Mouse (Mus musculus) MEL (cell line): ENCODE data around the gene Antxr1. TPM values are rescaled to one million over a fixed set of nuclear protein-coding genes. Genes with fewer than 3 reads are reported as not detected.

ENCODE experiments used
- DNase-seq: peaks from one replicate; pipeline ENCODE4 v3.0.0; 2011; ENCODE audit warnings: low read depth, low spot score
- H3K27ac ChIP-seq: 2 replicates; pipeline ENCODE4 v1.5.1; 2012; ENCODE audit warnings: low read depth, mild to moderate bottlenecking, control low read depth, low read length, moderate library complexity; ENCODE audit not compliant: control insufficient read depth
- H3K27me3 ChIP-seq, 2 experiments: fragments of 150-350 bp in 1 of 2; sonication (generic) in 1 of 2; 2 replicates each; pipeline ENCODE4 v1.6.1; 2012; ENCODE audit warnings: low read length in 2 of 2, mild to moderate bottlenecking in 2 of 2, improper control_type of control experiment in 1 of 2, moderate library complexity in 1 of 2; ENCODE audit not compliant: insufficient read depth in 2 of 2, control insufficient read depth in 1 of 2
- H3K36me3 ChIP-seq, 2 experiments: 2 replicates each; pipeline ENCODE4 v1.6.1; 2012 to 2014; ENCODE audit warnings: low read length in 2 of 2, improper control_type of control experiment in 1 of 2, inconsistent platforms in 1 of 2, mild to moderate bottlenecking in 1 of 2; ENCODE audit not compliant: insufficient read depth in 2 of 2, control insufficient read depth in 1 of 2
- H3K4me1 ChIP-seq, 2 experiments: fragments of 150-350 bp in 1 of 2; sonication (generic) in 1 of 2; 2 replicates each; pipeline ENCODE4 v1.6.1; 2012; ENCODE audit warnings: low read length in 2 of 2, improper control_type of control experiment in 1 of 2, mild to moderate bottlenecking in 1 of 2; ENCODE audit not compliant: insufficient read depth in 2 of 2, control insufficient read depth in 1 of 2
- H3K4me3 ChIP-seq, 2 experiments: fragments of 150-350 bp in 1 of 2; sonication (generic) in 1 of 2; 2 replicates each; pipeline ENCODE4 v1.5.1; 2012; ENCODE audit warnings: low read depth in 2 of 2, low read length in 2 of 2, mild to moderate bottlenecking in 2 of 2, moderate library complexity in 2 of 2, control low read depth in 1 of 2, improper control_type of control experiment in 1 of 2; ENCODE audit not compliant: control insufficient read depth in 1 of 2, insufficient read depth in 1 of 2
- H3K79me2 ChIP-seq: 2 replicates; pipeline ENCODE4 v1.6.1; 2012; ENCODE audit warnings: mild to moderate bottlenecking, low read length, moderate library complexity; ENCODE audit not compliant: control insufficient read depth, poor library complexity, insufficient read depth
- H3K9ac ChIP-seq: 2 replicates; pipeline ENCODE4 v1.6.1; 2012; ENCODE audit warnings: low read depth, mild to moderate bottlenecking, control low read depth, low read length, moderate library complexity; ENCODE audit not compliant: control insufficient read depth, poor library complexity, severe bottlenecking
- H3K9me3 ChIP-seq: fragments of 150-350 bp; sonication (generic); replicated peaks from 2 replicates; pipeline ENCODE4 v1.6.1; 2012; ENCODE audit warnings: mild to moderate bottlenecking, low read length, improper control_type of control experiment, moderate library complexity; ENCODE audit not compliant: insufficient read depth
- BHLHE40 ChIP-seq: IDR thresholded peaks from 2 replicates; pipeline ENCODE4 v1.6.1; 2012; ENCODE audit warnings: low read depth, mild to moderate bottlenecking, inconsistent platforms, low read length, improper control_type of control experiment, borderline replicate concordance
- E2F4 ChIP-seq: IDR thresholded peaks from 2 replicates; pipeline ENCODE4 v1.6.1; 2011; ENCODE audit warnings: low read depth, low read length, improper control_type of control experiment, borderline replicate concordance
- ETS1 ChIP-seq: IDR thresholded peaks from 2 replicates; pipeline ENCODE4 v1.6.1; 2012; ENCODE audit warnings: low read depth, mild to moderate bottlenecking, inconsistent platforms, low read length, improper control_type of control experiment, moderate library complexity
- GABPA ChIP-seq: IDR thresholded peaks from 2 replicates; pipeline ENCODE4 v1.6.1; 2012; ENCODE audit warnings: low read depth, mild to moderate bottlenecking, inconsistent platforms, low read length, improper control_type of control experiment, moderate library complexity
- HCFC1 ChIP-seq: IDR thresholded peaks from 2 replicates; pipeline ENCODE4 v1.6.1; 2012; ENCODE audit warnings: low read depth, mild to moderate bottlenecking, inconsistent platforms, low read length, improper control_type of control experiment, moderate library complexity
- JUND ChIP-seq: IDR thresholded peaks from 2 replicates; pipeline ENCODE4 v1.6.1; 2011; ENCODE audit warnings: low read depth, mild to moderate bottlenecking, improper control_type of control experiment, low read length
- KAT2A ChIP-seq: conservative IDR thresholded peaks from 2 replicates; pipeline ENCODE4 v1.6.1; 2012; ENCODE audit warnings: low read depth, low read length, improper control_type of control experiment, inconsistent platforms
- MAFK ChIP-seq: IDR thresholded peaks from 2 replicates; pipeline ENCODE4 v1.6.1; 2011; ENCODE audit warnings: low read depth, mild to moderate bottlenecking, low read length, improper control_type of control experiment, borderline replicate concordance
- MAZ ChIP-seq: IDR thresholded peaks from 2 replicates; pipeline ENCODE4 v1.6.1; 2012; ENCODE audit warnings: low read depth, mild to moderate bottlenecking, inconsistent platforms, low read length, improper control_type of control experiment
- MXI1 ChIP-seq: IDR thresholded peaks from 2 replicates; pipeline ENCODE4 v1.6.1; 2011; ENCODE audit warnings: mild to moderate bottlenecking, low read depth, low read length, improper control_type of control experiment
- MYB ChIP-seq: IDR thresholded peaks from 2 replicates; pipeline ENCODE4 v1.6.1; 2011; ENCODE audit warnings: mild to moderate bottlenecking, low read depth, low read length, improper control_type of control experiment
- NRF1 ChIP-seq: IDR thresholded peaks from 2 replicates; pipeline ENCODE4 v1.6.1; 2014; ENCODE audit warnings: low read depth, mild to moderate bottlenecking, inconsistent platforms, low read length, improper control_type of control experiment, moderate library complexity; ENCODE audit not compliant: poor library complexity, insufficient read depth, severe bottlenecking
- POLR2AphosphoS2 ChIP-seq: IDR thresholded peaks from 2 replicates; pipeline ENCODE4 v1.6.1; 2011; ENCODE audit warnings: low read length, improper control_type of control experiment
- RAD21 ChIP-seq: IDR thresholded peaks from 2 replicates; pipeline ENCODE4 v1.6.1; 2011; ENCODE audit warnings: mild to moderate bottlenecking, low read depth, low read length, improper control_type of control experiment
- RCOR1 ChIP-seq: IDR thresholded peaks from 2 replicates; pipeline ENCODE4 v1.6.1; 2012; ENCODE audit warnings: low read depth, mild to moderate bottlenecking, inconsistent platforms, low read length, improper control_type of control experiment
- SMC3 ChIP-seq: IDR thresholded peaks from 2 replicates; pipeline ENCODE4 v1.6.1; 2011; ENCODE audit warnings: low read depth, low read length, improper control_type of control experiment
- TAL1 ChIP-seq: IDR thresholded peaks from 2 replicates; pipeline ENCODE4 v1.6.1; 2012; ENCODE audit warnings: mild to moderate bottlenecking, inconsistent platforms, low read length, moderate library complexity, mixed read lengths
- TCF12 ChIP-seq: IDR thresholded peaks from 2 replicates; pipeline ENCODE4 v1.6.1; 2014; ENCODE audit warnings: low read depth, mild to moderate bottlenecking, inconsistent platforms, low read length, improper control_type of control experiment, moderate library complexity
- UBTF ChIP-seq: IDR thresholded peaks from 2 replicates; pipeline ENCODE4 v1.6.1; 2012; ENCODE audit warnings: low read depth, mild to moderate bottlenecking, inconsistent platforms, low read length, improper control_type of control experiment, moderate library complexity, borderline replicate concordance; ENCODE audit not compliant: insufficient read depth
- USF2 ChIP-seq, 2 experiments: IDR thresholded peaks; 2 replicates each; pipeline ENCODE4 v1.6.1; 2011 to 2012; ENCODE audit warnings: improper control_type of control experiment in 2 of 2, low read length in 2 of 2, borderline replicate concordance in 1 of 2, inconsistent platforms in 1 of 2, low read depth in 1 of 2, mild to moderate bottlenecking in 1 of 2; ENCODE audit not compliant: insufficient read depth in 1 of 2
- ZC3H11A ChIP-seq: IDR thresholded peaks from 2 replicates; pipeline ENCODE4 v1.6.1; 2012; ENCODE audit warnings: low read depth, mild to moderate bottlenecking, inconsistent platforms, low read length, improper control_type of control experiment
- ZMIZ1 ChIP-seq: IDR thresholded peaks from 2 replicates; pipeline ENCODE4 v1.6.1; 2012; ENCODE audit warnings: low read depth, mild to moderate bottlenecking, inconsistent platforms, low read length, improper control_type of control experiment, moderate library complexity
- polyA plus RNA-seq, 2 experiments: library from polyadenylated mRNA; stranded (reverse) in 1 of 2; unstranded in 1 of 2; fragments of >175 nt in 1 of 2; fragments of >200 nt in 1 of 2; gene quantifications; 2 replicates each; pipeline versions ENCODE4 v1.2.1 to v1.2.4; 2012; ENCODE audit warnings: low replicate concordance in 2 of 2, low read depth in 1 of 2; ENCODE audit not compliant: insufficient read length in 2 of 2, insufficient read depth in 1 of 2, missing spikeins in 1 of 2
- total RNA-seq: library from RNA; depleted of rRNA; stranded (reverse); fragments of 300-350 nt; gene quantifications from 2 replicates; pipeline ENCODE4 v1.2.3, GENCODE M21; 2012

The Antxr1 gene
- total and polyA plus RNA-seq, 3 experiments, result 0.10 TPM; not detected in 2

DNA sequence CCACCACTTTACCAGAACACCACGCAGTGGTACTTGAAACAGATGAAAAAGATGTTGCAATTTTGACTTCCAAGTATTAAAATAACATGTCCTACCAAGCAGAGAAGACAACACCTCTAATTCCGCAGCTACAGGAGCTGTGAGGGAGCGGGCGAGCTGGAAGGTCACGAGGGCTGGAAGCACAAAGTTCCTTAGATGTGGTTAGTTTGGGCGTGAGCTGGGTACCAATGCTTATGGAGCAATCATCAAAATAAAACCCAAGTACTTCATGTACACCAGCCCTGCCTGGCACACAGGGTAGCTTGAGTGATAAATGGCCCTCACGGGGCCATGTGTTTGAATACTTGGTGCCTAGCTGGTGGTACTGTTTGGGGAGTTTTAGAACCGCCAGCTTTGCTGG lies 205.8 kb downstream of the Antxr1 start:
- TF ChIP-seq UBTF, result no peak
- no peak for TF ChIP-seq TCF12
- no peak for TF ChIP-seq NRF1
- TF ChIP-seq E2F4, result no peak
- TF ChIP-seq MAFK, result no peak
- TF ChIP-seq ETS1, result no peak
- no peak for TF ChIP-seq POLR2AphosphoS2
- no peak for TF ChIP-seq BHLHE40
- no peak for TF ChIP-seq USF2 (IDR thresholded peaks at IDR 0.05; ENCODE audit: borderline replicate concordance in 1 of 2, insufficient read depth in 1 of 2, low read depth in 1 of 2, low read length in 2 of 2)
- no peak for TF ChIP-seq ZMIZ1
- TF ChIP-seq HCFC1, result no peak
- TF ChIP-seq TAL1, result no peak

DNA sequence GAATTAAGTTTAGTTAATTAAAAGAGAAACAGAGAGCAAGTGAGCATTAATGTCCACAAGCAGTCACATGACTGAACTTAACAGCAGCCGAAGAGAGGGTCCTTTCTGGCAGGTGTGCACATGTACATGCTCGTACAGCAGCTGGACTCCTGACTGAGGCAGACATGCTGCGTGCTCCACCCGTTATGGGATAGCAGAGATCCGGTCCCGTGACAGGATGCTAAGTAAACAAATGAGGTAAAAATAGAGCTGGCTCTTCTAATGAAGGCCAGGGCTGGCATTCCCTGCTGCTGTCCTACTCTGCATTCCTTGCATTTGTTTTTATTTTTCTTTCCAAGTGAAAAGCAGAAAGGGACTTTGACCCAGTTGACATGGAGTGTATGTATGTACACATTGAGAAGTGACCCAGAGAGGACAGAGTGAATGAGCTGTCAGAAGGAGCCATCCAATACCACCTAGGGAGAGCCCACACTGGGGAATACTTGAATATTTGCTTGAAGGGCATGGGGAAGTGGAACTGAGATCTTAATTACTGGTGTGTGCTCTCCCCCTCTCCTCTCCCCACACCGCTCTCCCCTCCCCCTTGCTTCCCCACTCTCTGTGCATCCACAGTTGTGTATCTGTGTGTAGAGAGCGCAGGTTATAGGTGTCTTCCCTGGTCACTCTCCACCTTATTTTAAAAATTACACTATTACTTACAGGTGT lies 208.4 kb downstream of the Antxr1 start:
- no peak overlapping the region for H3K27ac ChIP-seq
- TF ChIP-seq MAZ, result no peak
- TF ChIP-seq SMC3, result no peak
- TF ChIP-seq MYB, result no peak
- TF ChIP-seq MXI1, result no peak
- no peak for TF ChIP-seq ETS1
- TF ChIP-seq JUND, result no peak
- no peak for TF ChIP-seq RAD21
- no peak for TF ChIP-seq USF2 (IDR thresholded peaks at IDR 0.05; ENCODE audit: borderline replicate concordance in 1 of 2, insufficient read depth in 1 of 2, low read depth in 1 of 2, low read length in 2 of 2)
- TF ChIP-seq ZC3H11A, result no peak
- TF ChIP-seq POLR2AphosphoS2, result no peak
- TF ChIP-seq E2F4, result no peak
- no peak for TF ChIP-seq KAT2A
- TF ChIP-seq RCOR1, result no peak
- no peak for TF ChIP-seq TCF12
- no peak for TF ChIP-seq GABPA
- H3K79me2 ChIP-seq, result no peaks in the 10 kb centered on the region
- H3K9me3 ChIP-seq, result no peaks in the 10 kb centered on the region
- H3K27me3 ChIP-seq, result peaks cover 2 to 21% of the 10 kb centered on the region in 2 experiments
- H3K9ac ChIP-seq, result no peak overlapping the region
- H3K4me3 ChIP-seq, result no peak overlapping the region
- DNase-seq, result no peak
- no peaks in the 10 kb centered on the region for H3K36me3 ChIP-seq
- H3K4me1 ChIP-seq, result no peaks in the 10 kb centered on the region

More for the DNA sequence above, 205.8 kb downstream of the Antxr1 start:
- H3K4me3 ChIP-seq, result no peak overlapping the region
- peaks cover 7 to 14% of the 10 kb centered on the region in 2 experiments for H3K27me3 ChIP-seq
- no peaks in the 10 kb centered on the region for H3K36me3 ChIP-seq
- no peaks in the 10 kb centered on the region for H3K4me1 ChIP-seq
- H3K9ac ChIP-seq, result no peak overlapping the region
- no peak for DNase-seq
- no peak overlapping the region for H3K27ac ChIP-seq
- no peaks in the 10 kb centered on the region for H3K9me3 ChIP-seq
- no peaks in the 10 kb centered on the region for H3K79me2 ChIP-seq
